Mouse (Mus musculus): ENCODE data around the gene Cks1b. TPM values are rescaled to one million over a fixed set of nuclear protein-coding genes. Genes with fewer than 3 reads are reported as not detected.

The Cks1b gene
- polyA plus RNA-seq, 1 experiment: 11.7 TPM

DNA sequence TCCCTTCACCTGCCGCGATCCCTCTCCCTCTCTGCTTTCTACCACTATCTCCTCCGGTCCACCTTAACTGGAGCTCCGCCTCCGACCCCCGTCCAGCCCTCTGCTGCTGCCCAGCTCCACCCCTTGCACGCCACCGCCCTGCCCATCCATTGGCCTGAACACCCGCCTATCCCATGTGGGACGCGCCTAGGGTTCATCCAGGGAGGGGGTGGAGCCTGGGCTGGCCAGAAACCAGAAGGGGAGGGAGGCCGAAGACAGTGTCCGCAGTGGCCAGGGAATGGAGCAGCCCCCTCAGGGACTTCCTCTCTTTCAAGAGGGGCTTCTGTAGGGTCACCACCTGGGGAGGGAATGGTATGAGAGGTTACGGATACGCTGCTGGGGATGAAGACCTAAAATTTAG lies 24.6 kb downstream of the Cks1b start:
- TF ChIP-seq POLR2A (IDR thresholded peaks at IDR 0.05; ENCODE audit: borderline replicate concordance, extremely low read depth, low read depth, low read length) (peak; percentile 84; the same call in 1 of the 2 replicates), CTCF (IDR thresholded peaks at IDR 0.05; ENCODE audit: insufficient read depth, low read length) (no peak)
- DNase-seq: peak; percentile 98
- Histone ChIP-seq H3K4me1 (ENCODE audit: control insufficient read depth, insufficient read depth, low read length) (peaks cover 23% of the 10 kb centered on the region), H3K4me3 (replicated peaks; ENCODE audit: extremely low read depth, low read depth, low read length) (peak overlapping the region; percentile 82)
- under 1% methylated on average over 15 of the region's 15 CpGs for WGBS

DNA sequence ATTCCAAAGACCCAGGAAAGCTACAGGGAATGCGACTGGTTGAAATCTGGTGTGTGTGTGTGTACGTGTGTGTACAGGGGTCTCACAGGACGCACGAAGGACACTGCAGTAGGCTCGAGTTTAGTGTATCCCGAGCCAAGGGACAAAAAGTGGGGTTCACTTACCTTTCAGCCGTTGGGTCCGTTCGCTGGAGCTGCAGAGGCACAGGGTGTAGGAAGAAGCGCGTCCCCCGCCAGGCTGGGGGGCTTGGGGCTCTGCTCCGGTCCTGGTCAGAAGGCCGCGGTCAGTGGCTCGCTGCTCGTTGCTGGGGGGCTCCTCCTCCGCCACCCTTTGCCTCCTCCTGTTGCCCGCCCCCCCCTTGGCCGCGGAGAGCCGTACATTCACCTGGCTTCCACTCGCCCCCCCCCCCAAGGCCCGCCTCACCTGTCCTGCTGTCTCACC lies 25.3 kb downstream of the Cks1b start:
- peak; percentile 56 for DNase-seq
- under 1% methylated on average over 23 of the region's 24 CpGs for WGBS
- peak overlapping the region; percentile 85 for H3K4me3 ChIP-seq (replicated peaks; ENCODE audit: extremely low read depth, low read depth, low read length)
- peaks cover 29% of the 10 kb centered on the region for H3K4me1 ChIP-seq (ENCODE audit: control insufficient read depth, insufficient read depth, low read length)
- TF ChIP-seq POLR2A (IDR thresholded peaks at IDR 0.05; ENCODE audit: borderline replicate concordance, extremely low read depth, low read depth, low read length): no peak
- TF ChIP-seq CTCF (IDR thresholded peaks at IDR 0.05; ENCODE audit: insufficient read depth, low read length): no peak

GRCm38 (mm10) chr3:89391663-89392511 lies 26.3 kb downstream of the Cks1b start:
- WGBS: under 1% methylated on average over 55 of the region's 56 CpGs
- TF ChIP-seq CTCF (IDR thresholded peaks at IDR 0.05; ENCODE audit: insufficient read depth, low read length) (no peak), POLR2A (IDR thresholded peaks at IDR 0.05; ENCODE audit: borderline replicate concordance, extremely low read depth, low read depth, low read length) (no peak)
- DNase-seq: peak; percentile 66
- Histone ChIP-seq H3K4me1 (ENCODE audit: control insufficient read depth, insufficient read depth, low read length) (peaks cover 29% of the 10 kb centered on the region), H3K4me3 (replicated peaks; ENCODE audit: extremely low read depth, low read depth, low read length) (peak overlapping the region; percentile 85)

DNA sequence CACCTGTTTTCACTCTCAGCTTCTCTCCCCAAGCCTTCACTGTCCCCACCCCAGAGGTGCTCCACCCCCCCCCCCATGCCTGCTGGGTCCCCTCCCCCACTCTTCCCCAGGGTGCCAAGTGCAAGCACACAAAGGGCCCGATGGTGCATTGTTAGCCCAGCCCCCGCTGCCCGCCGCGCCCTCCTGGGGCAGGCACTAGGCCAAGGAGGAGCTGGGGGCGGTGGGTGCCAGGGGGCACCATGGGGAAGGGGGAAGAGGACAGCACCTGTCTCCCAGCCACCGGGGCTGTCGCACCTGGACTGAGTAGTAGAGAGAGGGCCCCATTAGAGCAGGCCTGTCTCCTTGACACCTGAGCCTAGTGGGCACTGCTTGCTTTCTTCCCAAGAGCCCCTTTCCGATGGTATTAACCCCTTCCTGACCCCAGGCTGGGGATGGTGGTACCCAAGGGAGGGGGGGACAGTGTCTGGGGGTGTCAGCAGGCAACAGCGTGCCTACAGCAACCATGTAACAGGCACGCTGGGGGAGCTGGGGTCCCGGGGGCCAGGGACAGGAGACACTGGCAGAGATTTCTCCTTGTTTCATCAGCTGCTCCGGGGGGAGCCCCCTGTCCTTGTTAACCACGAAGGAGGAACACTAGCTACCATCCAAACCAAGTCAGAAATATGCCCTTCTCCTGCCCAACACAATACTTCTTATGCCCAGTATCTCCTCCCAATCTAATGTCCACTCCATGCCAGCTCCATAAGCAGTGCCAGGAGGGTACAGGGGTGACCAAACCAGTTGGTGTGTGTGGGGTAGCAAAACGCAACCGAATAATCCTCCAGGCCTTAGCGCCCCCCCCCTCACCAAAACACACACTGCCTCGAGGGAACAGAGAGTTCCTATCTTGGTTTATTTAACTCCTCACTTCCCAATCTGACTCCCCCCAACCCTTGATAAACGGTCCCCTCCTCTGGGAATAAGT lies 27.2 kb downstream of the Cks1b start:
- WGBS: 18% methylated on average over 19 of the region's 19 CpGs
- peak; percentile 36 for DNase-seq
- Histone ChIP-seq H3K4me3 (replicated peaks; ENCODE audit: extremely low read depth, low read depth, low read length) (peak overlapping the region; percentile 85), H3K4me1 (ENCODE audit: control insufficient read depth, insufficient read depth, low read length) (peaks cover 26% of the 10 kb centered on the region)
- TF ChIP-seq POLR2A (IDR thresholded peaks at IDR 0.05; ENCODE audit: borderline replicate concordance, extremely low read depth, low read depth, low read length) (no peak), CTCF (IDR thresholded peaks at IDR 0.05; ENCODE audit: insufficient read depth, low read length) (no peak)

- Histone ChIP-seq H3K4me1 (ENCODE audit: control insufficient read depth, insufficient read depth, low read length) (peaks cover 19% of the 10 kb centered on the region), H3K4me3 (replicated peaks; ENCODE audit: extremely low read depth, low read depth, low read length) (no peak overlapping the region)
- peak; percentile 33 for DNase-seq
- 6% methylated on average over 5 of the region's 5 CpGs for WGBS
- TF ChIP-seq POLR2A (IDR thresholded peaks at IDR 0.05; ENCODE audit: borderline replicate concordance, extremely low read depth, low read depth, low read length) (no peak), CTCF (IDR thresholded peaks at IDR 0.05; ENCODE audit: insufficient read depth, low read length) (no peak)
Measured at GRCm38 (mm10) chr3:89390111-89390515, 28.1 kb downstream of the Cks1b start.

GRCm38 (mm10) chr3:89388901-89389740 lies 29.1 kb downstream of the Cks1b start:
- no peak for DNase-seq
- TF ChIP-seq POLR2A (IDR thresholded peaks at IDR 0.05; ENCODE audit: borderline replicate concordance, extremely low read depth, low read depth, low read length) (no peak), CTCF (IDR thresholded peaks at IDR 0.05; ENCODE audit: insufficient read depth, low read length) (no peak)
- Histone ChIP-seq H3K4me1 (ENCODE audit: control insufficient read depth, insufficient read depth, low read length) (peaks cover 22% of the 10 kb centered on the region), H3K4me3 (replicated peaks; ENCODE audit: extremely low read depth, low read depth, low read length) (no peak overlapping the region)
- WGBS: 39% methylated on average over 6 of the region's 6 CpGs

DNA sequence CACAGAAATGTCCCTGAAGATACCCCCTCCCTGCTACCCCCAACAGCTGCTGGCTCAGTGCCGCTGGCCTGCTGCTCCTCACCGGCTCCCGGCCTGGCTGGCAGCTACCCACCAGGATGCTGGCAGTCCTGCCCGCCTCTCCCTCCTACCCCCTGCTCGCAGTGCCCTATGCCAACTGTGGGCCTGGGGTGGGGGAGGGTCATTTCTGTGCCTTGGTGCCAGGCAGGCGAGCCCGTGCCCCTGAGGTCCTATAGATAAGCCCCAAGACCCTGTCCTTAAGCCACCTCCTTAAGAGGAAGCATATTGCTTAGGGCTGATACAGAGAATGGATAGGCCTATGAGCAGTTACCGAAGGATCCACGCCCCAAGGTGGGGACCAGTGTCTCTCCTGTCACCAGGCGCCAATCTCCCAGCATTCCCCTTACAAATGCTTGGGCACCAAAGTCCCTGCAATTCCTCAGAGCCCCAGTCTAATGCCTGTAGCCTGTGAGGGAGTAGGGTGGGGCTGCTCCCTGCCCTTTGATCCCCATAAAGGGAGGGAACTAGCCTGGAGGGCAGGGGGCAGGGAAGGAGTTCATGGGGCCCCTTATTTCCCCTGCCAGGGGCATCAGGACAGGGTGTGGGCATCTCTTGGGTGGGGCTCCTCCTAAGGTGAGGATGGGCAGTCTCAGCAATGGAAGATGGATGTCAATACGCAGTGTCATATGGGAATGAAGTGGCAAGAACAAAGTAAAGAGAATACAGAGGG lies 29.9 kb downstream of the Cks1b start:
- DNase-seq: peak; percentile 25
- no peak overlapping the region for H3K4me3 ChIP-seq (replicated peaks; ENCODE audit: extremely low read depth, low read depth, low read length)
- WGBS: 57% methylated on average over 11 of the region's 11 CpGs
- no peak for TF ChIP-seq POLR2A (IDR thresholded peaks at IDR 0.05; ENCODE audit: borderline replicate concordance, extremely low read depth, low read depth, low read length)
- no peak for TF ChIP-seq CTCF (IDR thresholded peaks at IDR 0.05; ENCODE audit: insufficient read depth, low read length)
- peaks cover 24% of the 10 kb centered on the region for H3K4me1 ChIP-seq (ENCODE audit: control insufficient read depth, insufficient read depth, low read length)

GRCm38 (mm10) chr3:89387632-89388031 lies 30.6 kb downstream of the Cks1b start:
- TF ChIP-seq CTCF (IDR thresholded peaks at IDR 0.05; ENCODE audit: insufficient read depth, low read length): no peak
- TF ChIP-seq POLR2A (IDR thresholded peaks at IDR 0.05; ENCODE audit: borderline replicate concordance, extremely low read depth, low read depth, low read length): no peak
- Histone ChIP-seq H3K4me1 (ENCODE audit: control insufficient read depth, insufficient read depth, low read length) (peaks cover 24% of the 10 kb centered on the region), H3K4me3 (replicated peaks; ENCODE audit: extremely low read depth, low read depth, low read length) (peak overlapping the region; percentile 22)
- DNase-seq: peak; percentile 43
- WGBS: 65% methylated on average over 11 of the region's 11 CpGs
